Mouse (Mus musculus) liver, embryonic 12.5 days (tissue): ENCODE results near the gene Creg2. TPM values are rescaled to one million over a fixed set of nuclear protein-coding genes. Genes with fewer than 3 reads are reported as not detected.
A peak's percentile ranks its signal among the peaks of the same experiment; 100 is the strongest.
"Not testable (repeated sequence)": the region's sequence is repeated elsewhere in the genome, so short reads cannot be mapped to it uniquely, and the experiment has no call there.

Experiments used
- ATAC-seq: fragments of 200-750 bp; cut with Nextera tagmentation; 2 replicates; pipeline ENCODE4 v1.8.0; 2017; ENCODE audit warnings: moderate number of reproducible peaks, mild to moderate bottlenecking, moderate library complexity
- H3K27ac ChIP-seq: fragments of 300-500 bp; sonication (generic); 2 replicates; pipeline ENCODE4 v1.5.1; 2016; ENCODE audit warnings: mild to moderate bottlenecking
- H3K27me3 ChIP-seq: fragments of 300-500 bp; sonication (generic); replicated peaks from 2 replicates; pipeline ENCODE4 v1.6.1; 2016; ENCODE audit warnings: mild to moderate bottlenecking, moderate library complexity
- H3K36me3 ChIP-seq: fragments of 300-500 bp; sonication (generic); 2 replicates; pipeline ENCODE4 v1.6.1; 2016; ENCODE audit warnings: mild to moderate bottlenecking, moderate library complexity
- H3K4me1 ChIP-seq: fragments of 300-500 bp; sonication (generic); 2 replicates; pipeline ENCODE4 v1.6.1; 2016
- H3K4me2 ChIP-seq: fragments of 300-500 bp; sonication (generic); 2 replicates; pipeline ENCODE4 v1.6.1; 2016; ENCODE audit warnings: mild to moderate bottlenecking, moderate library complexity
- H3K4me3 ChIP-seq: fragments of 300-500 bp; sonication (generic); 2 replicates; pipeline ENCODE4 v1.5.1; 2016; ENCODE audit warnings: mild to moderate bottlenecking, moderate library complexity
- H3K9ac ChIP-seq: fragments of 300-500 bp; sonication (generic); 2 replicates; pipeline ENCODE4 v1.6.1; 2016; ENCODE audit warnings: mild to moderate bottlenecking, moderate library complexity
- H3K9me3 ChIP-seq: fragments of 300-500 bp; sonication (generic); replicated peaks from 2 replicates; pipeline ENCODE4 v1.6.1; 2016; ENCODE audit warnings: mild to moderate bottlenecking, moderate library complexity
- WGBS: fragments of 180-500 bp; shearing (Covaris S2); methylation state at CpG from one replicate; pipeline ENCODE4 v1.1.7; 2016; ENCODE audit not compliant: insufficient replicate concordance; 5-methylcytosine and 5-hydroxymethylcytosine counted together
- polyA plus RNA-seq: library from polyadenylated mRNA; unstranded; fragments of >200 nt; fragmentation: Nextera tagmentation; extraction: Ambion mirVana; gene quantifications from 2 replicates; pipeline ENCODE4 v1.2.1, GENCODE M21; 2016

Creg2 gene
- polyA plus RNA-seq, 1 experiment from 2014 or later = not detected

GRCm38 (mm10) chr1:39618524-39618923 is 32.8 kb downstream of the Creg2 start:
- Histone ChIP-seq H3K27ac (no peak overlapping the region), H3K27me3 (peaks cover 10% of the 10 kb centered on the region), H3K36me3 (no peaks in the 10 kb centered on the region), H3K4me1 (peaks cover 10% of the 10 kb centered on the region), H3K9me3 (no peaks in the 10 kb centered on the region), H3K4me3 (no peak overlapping the region), H3K4me2 (no peak overlapping the region), H3K9ac (no peak overlapping the region)
- ATAC-seq = no peak
- WGBS = 58% methylated on average over 8 of the region's 8 CpGs

- Histone ChIP-seq H3K4me1 (peaks cover 10% of the 10 kb centered on the region), H3K4me2 (no peak overlapping the region), H3K27me3 (peaks cover 10% of the 10 kb centered on the region), H3K9ac (no peak overlapping the region), H3K36me3 (no peaks in the 10 kb centered on the region), H3K27ac (no peak overlapping the region), H3K4me3 (no peak overlapping the region), H3K9me3 (no peaks in the 10 kb centered on the region)
- ATAC-seq = no peak
- 65% methylated on average over 6 of the region's 6 CpGs for WGBS
Measured at GRCm38 (mm10) chr1:39615526-39615925, 35.7 kb downstream of the Creg2 start.

- Histone ChIP-seq H3K27ac (no peak overlapping the region), H3K36me3 (no peaks in the 10 kb centered on the region), H3K4me1 (peaks cover 10% of the 10 kb centered on the region), H3K4me3 (no peak overlapping the region), H3K27me3 (peaks cover 10% of the 10 kb centered on the region), H3K4me2 (peak overlapping the region; percentile 39), H3K9ac (no peak overlapping the region), H3K9me3 (no peaks in the 10 kb centered on the region)
- 6% methylated on average over 11 of the region's 11 CpGs for WGBS
- ATAC-seq = no peak
Measured at GRCm38 (mm10) chr1:39614462-39615279, 36.6 kb downstream of the Creg2 start.

- no peak overlapping the region for H3K4me3 ChIP-seq
- H3K27me3 ChIP-seq = peaks cover 10% of the 10 kb centered on the region
- no peaks in the 10 kb centered on the region for H3K9me3 ChIP-seq
- no peak for ATAC-seq
- no peak overlapping the region for H3K27ac ChIP-seq
- H3K4me2 ChIP-seq = no peak overlapping the region
- H3K9ac ChIP-seq = no peak overlapping the region
- no peaks in the 10 kb centered on the region for H3K36me3 ChIP-seq
- H3K4me1 ChIP-seq = peaks cover 17% of the 10 kb centered on the region
- WGBS = 76% methylated on average over 3 of the region's 3 CpGs
Measured at GRCm38 (mm10) chr1:39613061-39613460, 38.2 kb downstream of the Creg2 start.

GRCm38 (mm10) chr1:39612491-39612890 is 38.8 kb downstream of the Creg2 start:
- H3K4me2 ChIP-seq = no peak overlapping the region
- ATAC-seq = no peak
- no peaks in the 10 kb centered on the region for H3K9me3 ChIP-seq
- H3K27ac ChIP-seq = no peak overlapping the region
- peaks cover 17% of the 10 kb centered on the region for H3K4me1 ChIP-seq
- H3K4me3 ChIP-seq = no peak overlapping the region
- WGBS = 67% methylated on average over 5 of the region's 5 CpGs
- H3K36me3 ChIP-seq = no peaks in the 10 kb centered on the region
- no peak overlapping the region for H3K9ac ChIP-seq
- peaks cover 10% of the 10 kb centered on the region for H3K27me3 ChIP-seq

- ATAC-seq = no peak
- Histone ChIP-seq H3K36me3 (no peaks in the 10 kb centered on the region), H3K9ac (no peak overlapping the region), H3K4me3 (no peak overlapping the region), H3K27me3 (no peaks in the 10 kb centered on the region; the same call in 1 of the 2 replicates), H3K4me2 (no peak overlapping the region), H3K27ac (no peak overlapping the region), H3K4me1 (0 out of 2 replicates have a peak, but pooled peaks cover 7% of the 10 kb centered on the region), H3K9me3 (no peaks in the 10 kb centered on the region)
- WGBS = 38% methylated on average over 8 of the region's 8 CpGs
Measured at GRCm38 (mm10) chr1:39608534-39608933, 42.7 kb downstream of the Creg2 start.

- H3K27ac ChIP-seq = no peak overlapping the region
- no peaks in the 10 kb centered on the region for H3K9me3 ChIP-seq
- H3K4me1 ChIP-seq = no peaks in the 10 kb centered on the region
- H3K4me2 ChIP-seq = no peak overlapping the region
- WGBS = 84% methylated on average over 3 of the region's 3 CpGs
- no peaks in the 10 kb centered on the region for H3K27me3 ChIP-seq
- H3K36me3 ChIP-seq = 0 out of 2 replicates have a peak, but pooled peaks cover 3% of the 10 kb centered on the region
- no peak overlapping the region for H3K9ac ChIP-seq
- ATAC-seq = no peak
- H3K4me3 ChIP-seq = no peak overlapping the region
Measured at GRCm38 (mm10) chr1:39602477-39602876, 48.8 kb downstream of the Creg2 start.

- H3K4me2 ChIP-seq = no peak overlapping the region
- H3K27ac ChIP-seq = no peak overlapping the region
- ATAC-seq = no peak
- no peak overlapping the region for H3K9ac ChIP-seq
- 0 out of 2 replicates have a peak, but pooled peaks cover 3% of the 10 kb centered on the region for H3K36me3 ChIP-seq
- H3K4me3 ChIP-seq = no peak overlapping the region
- no peaks in the 10 kb centered on the region for H3K4me1 ChIP-seq
- no peaks in the 10 kb centered on the region for H3K27me3 ChIP-seq
- WGBS = 69% methylated on average over 11 of the region's 11 CpGs
- H3K9me3 ChIP-seq = no peaks in the 10 kb centered on the region
Measured at GRCm38 (mm10) chr1:39598726-39599125, 52.5 kb downstream of the Creg2 start.

- not testable (repeated sequence) for H3K36me3 ChIP-seq, H3K4me3 ChIP-seq, H3K27me3 ChIP-seq, H3K9ac ChIP-seq, H3K4me2 ChIP-seq, H3K9me3 ChIP-seq, H3K27ac ChIP-seq, H3K4me1 ChIP-seq, ATAC-seq
- WGBS = 84% methylated on average over 9 of the region's 9 CpGs
Measured at GRCm38 (mm10) chr1:39597135-39597534, 54.1 kb downstream of the Creg2 start.

- Histone ChIP-seq H3K27ac (no peak overlapping the region), H3K4me3 (no peak overlapping the region), H3K4me1 (no peaks in the 10 kb centered on the region), H3K9ac (no peak overlapping the region), H3K27me3 (no peaks in the 10 kb centered on the region), H3K36me3 (0 out of 2 replicates have a peak, but pooled peaks cover 3% of the 10 kb centered on the region), H3K9me3 (no peaks in the 10 kb centered on the region), H3K4me2 (no peak overlapping the region)
- ATAC-seq = no peak
- WGBS = 74% methylated on average over 10 of the region's 10 CpGs
Measured at GRCm38 (mm10) chr1:39593836-39594235, 57.4 kb downstream of the Creg2 start.

- ATAC-seq = peak; percentile 54; the same call in 1 of the 2 replicates
- H3K36me3 ChIP-seq = no peaks in the 10 kb centered on the region
- no peak overlapping the region for H3K9ac ChIP-seq
- WGBS = 59% methylated on average over 4 of the region's 4 CpGs
- H3K27me3 ChIP-seq = no peaks in the 10 kb centered on the region
- no peak overlapping the region for H3K4me2 ChIP-seq
- H3K27ac ChIP-seq = no peak overlapping the region
- H3K4me1 ChIP-seq = no peaks in the 10 kb centered on the region
- no peaks in the 10 kb centered on the region for H3K9me3 ChIP-seq
- no peak overlapping the region for H3K4me3 ChIP-seq
Measured at GRCm38 (mm10) chr1:39592090-39592489, 59.2 kb downstream of the Creg2 start.

GRCm38 (mm10) chr1:39591557-39591956 is 59.7 kb downstream of the Creg2 start:
- H3K36me3 ChIP-seq, H3K4me3 ChIP-seq, H3K27ac ChIP-seq, H3K27me3 ChIP-seq, H3K9me3 ChIP-seq, H3K9ac ChIP-seq, ATAC-seq, H3K4me2 ChIP-seq, H3K4me1 ChIP-seq: not testable (repeated sequence)
- WGBS = 47% methylated on average over 1 of the region's 1 CpGs
